Mouse (Mus musculus) lung, adult 2 months (tissue): Measurements from ENCODE around the gene Il22. TPM values are rescaled to one million over a fixed set of nuclear protein-coding genes. Genes with fewer than 3 reads are reported as not detected.
"Not testable (repeated sequence)": the region's sequence is repeated elsewhere in the genome, so short reads cannot be mapped to it uniquely, and the experiment has no call there.

ENCODE experiments used
- DNase-seq: peaks from one replicate; pipeline ENCODE4 v3.0.0; 2022
- H3K4me1 ChIP-seq: fragments of 200-500 bp; 2 replicates; pipeline ENCODE4 v1.6.1; 2011; ENCODE audit warnings: low read length; ENCODE audit not compliant: control insufficient read depth, insufficient read depth
- H3K4me3 ChIP-seq: fragments of 200-500 bp; replicated peaks from 2 replicates; pipeline ENCODE3; 2011; ENCODE audit warnings: low read depth, mild to moderate bottlenecking, control low read depth, low read length; ENCODE audit errors: extremely low read depth
- CTCF ChIP-seq: fragments of 200-500 bp; IDR thresholded peaks from 2 replicates; pipeline ENCODE4 v1.5.1; 2011; ENCODE audit warnings: mild to moderate bottlenecking, low read length, control low read depth; ENCODE audit not compliant: insufficient read depth
- POLR2A ChIP-seq: fragments of 200-500 bp; IDR thresholded peaks from 2 replicates; pipeline ENCODE4 v1.6.1; 2011; ENCODE audit warnings: low read depth, mild to moderate bottlenecking, control low read depth, low read length, borderline replicate concordance; ENCODE audit errors: extremely low read depth
- WGBS: fragments of 180-500 bp; shearing (Covaris S2); methylation state at CpG from one replicate; pipeline ENCODE4 v1.1.7; 2018; 5-methylcytosine and 5-hydroxymethylcytosine counted together
- polyA plus RNA-seq: library from polyadenylated mRNA; depleted of rRNA; stranded (reverse); fragments of >200 nt; gene quantifications from 2 replicates; pipeline ENCODE4 v1.2.3, GENCODE M21; 2012; rRNA removed

The Il22 gene
- polyA plus RNA-seq: not detected in 2 replicates

DNA sequence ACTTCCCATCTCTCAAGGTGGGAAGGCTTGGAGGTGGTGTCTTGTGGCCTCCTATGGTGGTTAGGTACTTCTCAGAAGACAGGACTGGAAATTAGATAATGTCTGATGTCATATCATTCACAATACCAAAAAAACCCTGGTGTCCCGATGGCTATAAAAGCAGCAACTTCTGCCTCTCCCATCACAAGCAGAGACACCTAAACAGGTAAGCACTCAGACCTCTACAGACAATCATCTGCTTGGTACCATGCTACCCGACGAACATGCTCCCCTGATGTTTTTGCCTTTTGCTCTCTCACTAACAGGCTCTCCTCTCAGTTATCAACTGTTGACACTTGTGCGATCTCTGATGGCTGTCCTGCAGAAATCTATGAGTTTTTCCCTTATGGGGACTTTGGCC, at the start of gene Il22:
TSS of gene Il22 (plus strand) at position 301 of the 400 bp plus-strand sequence.
- 93% methylated on average over 4 of the region's 4 CpGs for WGBS
- no peak for TF ChIP-seq CTCF
- no peak for TF ChIP-seq POLR2A

DNA sequence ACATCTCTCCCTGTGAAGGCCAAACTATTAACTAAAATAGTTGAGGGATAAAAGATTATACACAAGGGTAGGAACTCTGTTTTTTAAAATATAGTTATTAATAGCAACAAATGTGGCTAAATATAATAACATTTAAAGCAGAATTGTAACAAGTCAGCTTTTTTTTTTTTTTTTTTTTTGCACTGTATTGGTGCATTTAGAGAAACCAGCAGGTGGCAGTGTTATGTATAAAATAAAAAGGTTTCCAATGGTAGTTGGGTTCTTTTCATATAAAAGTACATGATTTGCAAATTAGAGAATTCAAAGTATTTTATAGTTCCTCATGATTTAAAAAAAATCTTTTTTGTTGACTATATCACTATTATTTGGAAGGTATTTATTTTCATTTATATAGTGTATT, 48.8 kb upstream of the Il22 start:
- no peak for TF ChIP-seq CTCF
- no peak for TF ChIP-seq POLR2A
- Histone ChIP-seq H3K4me3 (no peak overlapping the region), H3K4me1 (no peaks in the 10 kb centered on the region)
- no peak for DNase-seq

More for the DNA sequence above, at the start of gene Il22:
- no peaks in the 10 kb centered on the region for H3K4me1 ChIP-seq
- no peak within 1 kb of the TSS for H3K4me3 ChIP-seq
- no peak for DNase-seq

DNA sequence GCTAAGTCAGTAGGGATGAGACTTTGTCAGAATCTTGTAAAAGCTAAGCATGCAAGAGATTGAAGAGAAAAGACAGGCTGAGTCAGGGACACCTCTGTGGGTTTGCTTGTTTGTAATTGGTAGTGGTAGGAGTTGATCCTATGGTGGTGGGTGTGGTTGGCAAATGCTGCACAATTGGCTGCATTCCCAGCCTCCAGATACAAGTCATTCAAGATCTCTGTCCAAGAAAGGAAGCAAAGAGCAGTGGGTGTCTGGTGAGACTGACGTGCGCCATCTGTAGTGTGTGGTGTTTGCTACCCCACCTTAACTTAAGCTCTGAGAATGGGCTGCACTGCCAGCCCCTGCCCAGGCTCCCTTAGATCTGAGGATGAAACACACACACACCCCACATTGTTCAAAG, 43.6 kb upstream of the Il22 start:
- no peak for TF ChIP-seq CTCF
- no peak for TF ChIP-seq POLR2A
- DNase-seq: no peak
- no peaks in the 10 kb centered on the region for H3K4me1 ChIP-seq
- WGBS: 62% methylated on average over 2 of the region's 2 CpGs
- H3K4me3 ChIP-seq: no peak overlapping the region

DNA sequence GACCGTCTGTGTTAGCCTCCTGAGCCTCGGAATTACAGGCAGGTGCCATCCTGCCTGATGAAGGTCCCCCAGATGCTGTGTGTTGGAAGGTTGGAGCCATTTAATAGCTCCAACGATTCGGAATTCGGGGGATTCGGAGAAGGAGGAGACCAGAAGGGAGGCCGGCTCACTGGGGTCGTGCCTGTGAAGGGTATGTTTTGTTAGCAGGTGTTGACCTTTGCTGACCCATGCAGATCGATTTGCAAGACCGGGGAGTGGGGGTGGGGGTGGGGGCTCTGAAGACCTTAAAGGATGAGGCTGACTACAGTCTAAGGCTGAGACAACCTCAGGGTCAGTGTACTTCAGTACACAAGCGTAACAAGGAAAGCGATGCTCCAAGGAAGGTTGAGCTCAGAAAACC, 35.5 kb upstream of the Il22 start:
- TF ChIP-seq POLR2A (no peak), CTCF (no peak)
- H3K4me3 ChIP-seq: no peak overlapping the region
- no peaks in the 10 kb centered on the region; the same call in 1 of the 2 replicates for H3K4me1 ChIP-seq
- DNase-seq: no peak
- WGBS: 79% methylated on average over 12 of the region's 12 CpGs

DNA sequence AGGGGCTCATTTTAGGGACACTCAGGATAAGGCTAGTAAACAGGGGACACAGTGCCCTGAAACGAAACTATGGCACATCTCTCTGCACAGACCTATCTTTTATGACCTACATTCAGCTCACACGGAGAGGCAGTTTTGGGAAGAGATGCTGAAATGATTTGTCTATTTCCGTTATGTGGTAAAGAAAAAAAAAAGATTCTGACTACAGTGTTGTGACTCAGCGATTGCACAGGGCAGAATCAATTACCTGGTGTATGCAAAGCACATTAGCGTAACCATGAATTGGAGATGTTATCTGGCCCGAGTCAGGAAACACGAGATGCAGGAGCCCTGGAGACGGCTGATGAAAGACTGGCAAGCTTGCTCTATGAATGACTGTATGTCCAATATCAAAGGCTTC, 32.3 kb upstream of the Il22 start:
- Histone ChIP-seq H3K4me1 (no peaks in the 10 kb centered on the region; the same call in 1 of the 2 replicates), H3K4me3 (no peak overlapping the region)
- no peak for TF ChIP-seq CTCF
- TF ChIP-seq POLR2A: no peak
- DNase-seq: no peak
- 70% methylated on average over 8 of the region's 8 CpGs for WGBS

DNA sequence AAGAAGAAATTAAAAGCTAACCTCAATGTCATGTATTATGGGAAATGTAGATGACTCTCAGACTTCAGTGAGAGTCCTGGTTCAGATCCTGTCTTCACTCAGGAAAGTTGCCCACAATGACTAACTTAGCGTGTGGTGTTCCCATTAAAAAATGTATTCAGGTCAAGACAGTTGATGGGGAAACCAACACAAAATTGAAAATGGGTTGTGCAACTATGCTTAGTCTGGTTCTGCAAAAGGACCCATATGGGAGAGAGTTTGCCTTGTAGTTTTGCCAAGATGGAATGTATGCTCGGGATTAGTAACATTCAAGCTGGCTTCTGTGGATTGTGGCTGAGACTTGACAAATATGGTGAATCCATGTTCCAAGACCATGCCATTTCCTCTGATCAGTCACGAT, 31.9 kb upstream of the Il22 start:
- TF ChIP-seq CTCF: no peak
- TF ChIP-seq POLR2A: no peak
- Histone ChIP-seq H3K4me3 (no peak overlapping the region), H3K4me1 (no peaks in the 10 kb centered on the region; the same call in 1 of the 2 replicates)
- WGBS: 85% methylated on average over 3 of the region's 3 CpGs
- DNase-seq: no peak

DNA sequence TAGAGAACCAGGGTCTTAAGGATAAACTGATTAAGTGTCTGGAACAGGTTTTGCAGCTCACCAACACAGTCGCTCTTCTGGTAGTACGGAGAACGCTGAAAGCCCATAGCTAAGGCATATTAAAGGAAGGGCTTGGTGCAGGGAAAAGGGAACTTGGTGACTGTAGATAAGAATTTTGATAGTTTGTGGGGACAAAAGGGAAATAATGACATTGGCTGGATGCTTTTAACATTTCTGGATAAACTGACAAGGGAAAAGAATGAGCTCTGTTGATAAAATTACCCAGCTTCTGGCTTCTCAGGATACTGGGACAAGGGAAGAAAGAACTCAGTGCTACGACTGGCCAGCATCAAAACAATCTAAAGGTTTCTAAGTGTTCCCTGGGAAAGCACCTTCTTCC, 29.2 kb upstream of the Il22 start:
- 71% methylated on average over 4 of the region's 4 CpGs for WGBS
- not testable (repeated sequence) for H3K4me1 ChIP-seq, H3K4me3 ChIP-seq, DNase-seq

DNA sequence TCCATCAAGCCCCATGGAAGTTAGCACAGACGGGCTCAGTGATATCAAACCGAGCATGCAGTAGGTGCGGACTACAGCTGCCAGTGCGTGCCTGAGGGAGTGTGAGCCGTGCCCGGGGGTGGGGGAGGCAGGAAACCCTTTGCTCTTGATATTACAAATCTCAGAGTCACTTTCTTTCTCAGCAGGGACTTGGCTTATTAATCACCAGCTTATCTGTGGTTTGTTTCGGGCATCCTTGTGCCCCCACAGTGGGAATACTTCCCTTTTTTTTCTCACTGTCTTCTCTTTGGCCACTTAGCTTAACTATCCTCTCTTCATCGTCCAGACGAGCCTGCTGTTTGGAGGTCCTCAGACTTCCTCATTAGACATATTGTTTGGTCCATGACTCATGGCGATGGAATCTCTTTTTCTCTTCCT, 26.0 kb upstream of the Il22 start:
- 55% methylated on average over 10 of the region's 10 CpGs for WGBS
- Histone ChIP-seq H3K4me1 (no peaks in the 10 kb centered on the region), H3K4me3 (no peak overlapping the region)
- no peak for DNase-seq
- TF ChIP-seq CTCF: no peak
- no peak for TF ChIP-seq POLR2A

DNA sequence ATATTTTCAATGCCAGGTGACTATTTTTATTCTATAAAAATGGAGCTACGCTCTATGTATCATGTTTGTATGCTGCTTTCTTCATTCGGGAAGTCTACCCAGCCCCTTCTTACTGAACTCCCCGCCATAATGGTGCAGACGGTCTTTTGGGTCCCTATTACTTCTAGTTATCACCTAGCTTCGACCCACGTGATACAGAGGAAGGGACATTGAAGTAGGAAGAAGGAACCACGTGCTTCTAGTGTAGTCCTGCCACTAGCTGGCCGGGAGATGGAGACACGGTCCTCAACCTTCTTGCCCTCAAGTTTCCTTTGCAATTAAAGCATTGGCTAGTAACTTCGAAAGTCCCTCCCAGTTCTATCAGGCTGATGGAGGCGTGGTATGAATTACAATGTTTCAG, 25.5 kb upstream of the Il22 start:
- WGBS: 88% methylated on average over 11 of the region's 11 CpGs
- TF ChIP-seq CTCF (no peak), POLR2A (no peak)
- no peak overlapping the region for H3K4me3 ChIP-seq
- H3K4me1 ChIP-seq: no peaks in the 10 kb centered on the region
- no peak for DNase-seq

DNA sequence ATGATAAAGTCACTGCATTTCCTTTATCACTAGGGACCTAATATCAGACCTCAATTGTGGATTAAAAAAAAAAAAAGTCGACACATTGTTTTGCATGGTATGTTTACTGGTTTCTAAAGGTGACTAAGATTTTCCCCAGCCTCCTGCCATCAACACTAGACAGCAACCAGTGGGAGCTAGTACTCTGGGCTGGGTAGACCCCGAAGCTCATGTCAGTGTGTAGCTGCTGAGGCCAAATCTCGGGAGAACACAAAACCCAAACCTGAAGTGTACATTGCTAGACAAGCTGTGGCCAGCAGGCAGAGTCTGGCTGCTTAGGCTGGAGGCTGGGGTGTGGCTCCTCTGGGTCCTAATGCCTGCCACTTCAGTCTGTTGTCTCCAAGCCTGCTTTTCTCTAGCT, 9.6 kb upstream of the Il22 start:
- WGBS: 6% methylated on average over 3 of the region's 3 CpGs
- H3K4me3 ChIP-seq, DNase-seq, H3K4me1 ChIP-seq: not testable (repeated sequence)

DNA sequence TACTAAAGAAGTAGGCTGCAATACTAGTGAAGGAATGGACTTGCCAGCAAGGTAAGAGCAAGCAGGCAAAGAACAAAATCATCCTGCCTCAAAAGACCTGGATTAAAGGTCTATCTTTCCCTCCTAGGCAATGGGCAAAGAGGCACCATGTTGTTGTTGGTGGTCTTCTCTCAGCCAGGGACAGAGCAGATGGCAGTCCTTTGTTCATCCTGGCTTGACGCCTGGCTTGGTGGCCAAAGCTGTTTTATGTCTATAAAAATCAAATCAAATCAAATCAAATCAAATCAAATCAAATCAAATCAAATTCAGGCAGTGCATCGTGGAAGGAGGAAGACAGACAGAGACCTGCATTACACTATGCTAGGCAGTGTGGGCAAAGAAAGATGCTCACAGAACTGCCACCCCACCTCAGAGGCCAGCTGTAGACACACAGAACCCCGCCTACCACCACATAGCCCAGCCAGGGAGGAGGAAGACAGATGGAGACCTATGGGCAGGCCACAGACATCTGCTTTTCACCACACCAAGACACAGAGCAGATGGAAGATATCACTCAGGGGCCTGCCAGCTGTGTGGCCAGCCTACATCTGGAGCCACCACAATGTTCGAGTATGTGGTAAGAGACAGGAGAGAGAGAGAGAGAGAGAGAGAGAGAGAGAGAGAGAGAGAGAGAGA, 11.1 kb downstream of the Il22 start:
- not testable (repeated sequence) for DNase-seq, H3K4me1 ChIP-seq, H3K4me3 ChIP-seq
- WGBS: 76% methylated on average over 2 of the region's 4 CpGs

DNA sequence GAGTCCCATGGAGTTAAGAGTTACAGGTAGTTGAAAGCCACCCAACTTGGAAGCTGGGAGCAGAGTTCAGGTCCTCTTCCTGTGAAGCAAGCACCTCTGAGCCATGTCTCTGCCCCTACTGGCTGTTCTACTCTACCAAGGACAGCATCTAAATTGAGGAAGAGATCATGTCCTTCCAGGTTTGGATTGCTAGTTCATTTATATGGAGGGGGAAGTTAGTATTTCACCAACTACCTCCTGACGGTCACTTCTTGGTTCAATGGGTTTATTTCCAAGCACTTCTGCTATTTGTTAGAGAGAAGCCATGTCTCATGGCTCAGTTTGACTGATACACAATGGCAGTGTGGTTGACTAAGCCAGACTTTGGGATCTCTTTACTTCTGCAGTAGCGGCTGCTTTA, 22.9 kb downstream of the Il22 start:
- not testable (repeated sequence) for H3K4me1 ChIP-seq, DNase-seq, H3K4me3 ChIP-seq
- WGBS: 100% methylated on average over 1 of the region's 2 CpGs

DNA sequence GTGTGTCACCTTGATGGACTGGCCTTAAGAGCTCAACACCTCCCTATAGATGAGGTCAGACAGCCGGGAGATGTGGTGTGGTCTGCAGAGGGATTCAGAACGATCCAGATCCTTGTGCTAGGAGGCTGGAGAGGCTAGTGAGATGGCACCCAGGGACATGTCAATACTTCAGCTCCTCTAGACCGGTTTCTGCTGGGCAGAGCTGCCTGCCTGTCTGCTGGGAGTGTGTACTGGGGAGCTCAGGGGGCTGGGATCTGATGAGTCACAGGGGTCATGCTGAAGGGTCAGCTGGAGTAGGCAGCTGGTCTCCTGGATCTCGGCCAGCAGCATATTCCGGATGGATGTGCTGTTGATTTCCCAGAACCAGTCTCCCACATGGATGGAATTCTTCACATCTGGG, 27.9 kb downstream of the Il22 start:
- DNase-seq, H3K4me1 ChIP-seq, H3K4me3 ChIP-seq: not testable (repeated sequence)
- 33% methylated on average over 1 of the region's 5 CpGs for WGBS

DNA sequence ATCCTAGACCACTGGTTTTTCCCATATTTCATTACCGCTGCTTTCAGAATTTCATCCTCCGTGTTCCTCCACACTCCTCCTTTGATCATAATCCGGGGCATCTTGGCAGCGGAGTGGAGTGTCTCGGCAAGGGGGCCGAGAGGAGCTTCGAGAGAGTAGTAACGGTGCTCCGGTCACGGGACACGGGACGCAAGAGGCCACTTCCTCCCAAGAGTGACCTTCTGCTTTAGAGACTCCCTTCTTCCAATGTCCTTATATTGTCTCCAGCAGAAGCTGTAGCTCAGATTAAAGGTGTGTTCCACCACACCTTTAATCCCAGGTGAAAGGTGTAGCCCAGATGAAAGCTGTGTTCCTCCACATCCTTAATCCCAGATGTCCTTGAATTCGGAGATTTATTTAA, 35.9 kb downstream of the Il22 start, which contains the start of gene Gm32717:
TSS of gene Gm32717 (minus strand) at position 101 of the 400 bp plus-strand sequence.
- H3K4me1 ChIP-seq, H3K4me3 ChIP-seq, DNase-seq: not testable (repeated sequence)
- WGBS: no CpG with 5 or more reads among the region's 13 CpGs
